Mouse (Mus musculus) CH12.LX (cell line): Measurements from ENCODE around the gene Il15. TPM values are rescaled to one million over a fixed set of nuclear protein-coding genes. Genes with fewer than 3 reads are reported as not detected.

Experiments used
- DNase-seq: peaks from one replicate; pipeline ENCODE4 v3.0.0-alpha.2; 2013; ENCODE audit errors: extremely low read depth
- H3K27ac ChIP-seq: 2 replicates; pipeline ENCODE4 v1.5.1; 2012; ENCODE audit warnings: low read depth, mild to moderate bottlenecking, control low read depth, moderate library complexity; ENCODE audit not compliant: insufficient read depth
- H3K27me3 ChIP-seq: replicated peaks from 2 replicates; pipeline ENCODE3; 2012; ENCODE audit warnings: inconsistent platforms
- H3K36me3 ChIP-seq, 2 experiments: replicated peaks in 1 of 2; 2 replicates each; pipeline versions ENCODE3 to v1.6.1; 2012; ENCODE audit warnings: inconsistent platforms in 1 of 2, low read length in 1 of 2, mild to moderate bottlenecking in 1 of 2, mixed read lengths in 1 of 2, moderate library complexity in 1 of 2; ENCODE audit not compliant: control insufficient read depth in 1 of 2, insufficient read depth in 1 of 2
- H3K4me1 ChIP-seq, 2 experiments: 2 replicates each; pipeline ENCODE4 v1.6.1; 2012; ENCODE audit warnings: inconsistent platforms in 1 of 2, moderate library complexity in 1 of 2; ENCODE audit not compliant: insufficient read depth in 2 of 2, control insufficient read depth in 1 of 2
- H3K4me2 ChIP-seq: 2 replicates; pipeline ENCODE4 v1.6.1; 2012; ENCODE audit warnings: low read depth, mild to moderate bottlenecking, control low read depth; ENCODE audit not compliant: poor library complexity, insufficient read depth, severe bottlenecking
- H3K4me3 ChIP-seq, 3 experiments: fragments of 150-350 bp in 1 of 3; sonication (generic) in 1 of 3; replicated peaks in 1 of 3; 2 replicates each; pipeline versions ENCODE3 to v1.5.1; 2011 to 2012; ENCODE audit warnings: low read depth in 2 of 3, low read length in 2 of 3, mild to moderate bottlenecking in 2 of 3, moderate library complexity in 2 of 3, control low read depth in 1 of 3, improper control_type of control experiment in 1 of 3, inconsistent platforms in 1 of 3, mixed read lengths in 1 of 3; ENCODE audit not compliant: poor library complexity in 1 of 3
- H3K79me2 ChIP-seq: replicated peaks from 2 replicates; pipeline ENCODE4 v1.6.1; 2012; ENCODE audit warnings: mild to moderate bottlenecking, moderate library complexity; ENCODE audit not compliant: control insufficient read depth, poor library complexity, insufficient read depth, severe bottlenecking; ENCODE audit errors: extremely low read depth
- H3K9ac ChIP-seq: 2 replicates; pipeline ENCODE4 v1.6.1; 2012; ENCODE audit warnings: low read depth, mild to moderate bottlenecking, control low read depth, moderate library complexity; ENCODE audit not compliant: insufficient read depth
- H3K9me3 ChIP-seq: replicated peaks from 2 replicates; pipeline ENCODE3; 2012; ENCODE audit warnings: low read length, inconsistent platforms, mixed read lengths
- BHLHE40 ChIP-seq: IDR thresholded peaks from 2 replicates; pipeline ENCODE4 v1.6.1; 2011; ENCODE audit warnings: mild to moderate bottlenecking, low read depth, low read length, improper control_type of control experiment
- CHD1 ChIP-seq: IDR thresholded peaks from 2 replicates; pipeline ENCODE4 v1.6.1; 2012; ENCODE audit warnings: low read depth, low read length, improper control_type of control experiment, inconsistent platforms
- CHD2 ChIP-seq: IDR thresholded peaks from 2 replicates; pipeline ENCODE4 v1.6.1; 2011; ENCODE audit warnings: low read length, improper control_type of control experiment
- E2F4 ChIP-seq: IDR thresholded peaks from 2 replicates; pipeline ENCODE4 v1.6.1; 2011; ENCODE audit warnings: low read depth, low read length, improper control_type of control experiment; ENCODE audit not compliant: insufficient replicate concordance
- ELF1 ChIP-seq: IDR thresholded peaks from 2 replicates; pipeline ENCODE4 v1.6.1; 2014; ENCODE audit warnings: low read depth, mild to moderate bottlenecking, inconsistent platforms, low read length, improper control_type of control experiment
- ETS1 ChIP-seq: conservative IDR thresholded peaks from 2 replicates; pipeline ENCODE4 v1.6.1; 2012; ENCODE audit warnings: low read depth, mild to moderate bottlenecking, inconsistent platforms, low read length, improper control_type of control experiment, moderate library complexity
- GABPA ChIP-seq: IDR thresholded peaks from 2 replicates; pipeline ENCODE4 v1.6.1; 2012; ENCODE audit warnings: low read depth, low read length, improper control_type of control experiment, inconsistent platforms; ENCODE audit not compliant: insufficient replicate concordance
- HCFC1 ChIP-seq: IDR thresholded peaks from 2 replicates; pipeline ENCODE4 v1.6.1; 2012; ENCODE audit warnings: low read depth, mild to moderate bottlenecking, inconsistent platforms, low read length, improper control_type of control experiment
- IRF4 ChIP-seq: IDR thresholded peaks from 2 replicates; pipeline ENCODE4 v1.6.1; 2014; ENCODE audit warnings: low read depth, mild to moderate bottlenecking, inconsistent platforms, low read length, improper control_type of control experiment
- JUND ChIP-seq: conservative IDR thresholded peaks from 2 replicates; pipeline ENCODE4 v1.6.1; 2011; ENCODE audit warnings: low read depth, low read length, improper control_type of control experiment
- KAT2A ChIP-seq: IDR thresholded peaks from 2 replicates; pipeline ENCODE4 v1.6.1; 2012; ENCODE audit warnings: low read length, improper control_type of control experiment, inconsistent platforms; ENCODE audit not compliant: insufficient replicate concordance
- MAFK ChIP-seq: IDR thresholded peaks from 2 replicates; pipeline ENCODE4 v1.6.1; 2011; ENCODE audit warnings: low read length, improper control_type of control experiment; ENCODE audit not compliant: insufficient replicate concordance
- MAX ChIP-seq: IDR thresholded peaks from 2 replicates; pipeline ENCODE4 v1.6.1; 2011; ENCODE audit warnings: low read length, improper control_type of control experiment
- MAZ ChIP-seq: IDR thresholded peaks from 2 replicates; pipeline ENCODE4 v1.6.1; 2012; ENCODE audit warnings: low read depth, mild to moderate bottlenecking, inconsistent platforms, low read length, improper control_type of control experiment, moderate library complexity
- MXI1 ChIP-seq: IDR thresholded peaks from 2 replicates; pipeline ENCODE4 v1.6.1; 2011; ENCODE audit warnings: mild to moderate bottlenecking, low read depth, low read length, improper control_type of control experiment
- MYC ChIP-seq: IDR thresholded peaks from 2 replicates; pipeline ENCODE4 v1.6.1; 2011; ENCODE audit warnings: low read depth, mild to moderate bottlenecking, improper control_type of control experiment, low read length
- NRF1 ChIP-seq: IDR thresholded peaks from 2 replicates; pipeline ENCODE4 v1.6.1; 2014; ENCODE audit warnings: low read depth, mild to moderate bottlenecking, inconsistent platforms, low read length, improper control_type of control experiment, moderate library complexity
- PAX5 ChIP-seq: IDR thresholded peaks from 2 replicates; pipeline ENCODE4 v1.6.1; 2012; ENCODE audit warnings: low read length, inconsistent platforms, mixed read lengths
- POLR2A ChIP-seq: IDR thresholded peaks from 2 replicates; pipeline ENCODE4 v1.6.1; 2011; ENCODE audit warnings: low read depth, mild to moderate bottlenecking, improper control_type of control experiment, low read length
- RAD21 ChIP-seq: IDR thresholded peaks from 2 replicates; pipeline ENCODE4 v1.6.1; 2011; ENCODE audit warnings: low read depth, mild to moderate bottlenecking, low read length, improper control_type of control experiment, moderate library complexity
- SMC3 ChIP-seq: IDR thresholded peaks from 2 replicates; pipeline ENCODE4 v1.6.1; 2011; ENCODE audit warnings: low read depth, low read length, improper control_type of control experiment
- TBP ChIP-seq: conservative IDR thresholded peaks from 2 replicates; pipeline ENCODE4 v1.6.1; 2011; ENCODE audit warnings: low read depth, low read length, improper control_type of control experiment
- UBTF ChIP-seq: IDR thresholded peaks from 2 replicates; pipeline ENCODE4 v1.6.1; 2012; ENCODE audit warnings: low read depth, mild to moderate bottlenecking, inconsistent platforms, low read length, improper control_type of control experiment, moderate library complexity
- USF1 ChIP-seq: IDR thresholded peaks from 2 replicates; pipeline ENCODE4 v1.6.1; 2014; ENCODE audit warnings: low read depth, mild to moderate bottlenecking, inconsistent platforms, low read length, improper control_type of control experiment
- USF2 ChIP-seq: conservative IDR thresholded peaks from 2 replicates; pipeline ENCODE4 v1.6.1; 2011; ENCODE audit warnings: low read depth, low read length, improper control_type of control experiment
- ZKSCAN1 ChIP-seq: IDR thresholded peaks from 2 replicates; pipeline ENCODE4 v1.6.1; 2012; ENCODE audit warnings: low read depth, inconsistent platforms, low read length, improper control_type of control experiment, borderline replicate concordance
- ZNF384 ChIP-seq: IDR thresholded peaks from 2 replicates; pipeline ENCODE4 v1.6.1; 2012; ENCODE audit warnings: low read depth, low read length, improper control_type of control experiment, inconsistent platforms
- dilution Hi-C: fragments of 300-500 bp; cut with MboI; formaldehyde crosslinking; loops from 2 replicates; pipeline ENCODE4 v1.14.3; 2020; ENCODE audit warnings: low sequenced_read_pairs; ENCODE audit not compliant: extremely low pct_unique_long_range_greater_than_20kb, extremely low pct_ligation_motif_present
- in situ Hi-C: fragments of 300-500 bp; cut with MboI; formaldehyde crosslinking; loops from 3 replicates; pipeline ENCODE4 v1.14.3; 2019; ENCODE audit warnings: low sequenced_read_pairs, low pct_ligation_motif_present, low pct_unique_long_range_greater_than_20kb, mixed read lengths
- polyA plus RNA-seq: library from polyadenylated mRNA; unstranded; fragments of >175 nt; gene quantifications from 2 replicates; pipeline ENCODE4 v1.2.1, GENCODE M21; 2012; ENCODE audit warnings: low read depth; ENCODE audit not compliant: insufficient read length
- total RNA-seq, 2 experiments: library from RNA; depleted of rRNA; stranded (reverse); fragments of 300-350 nt in 1 of 2; fragments of >200 nt in 1 of 2; gene quantifications; 2 replicates each; pipeline ENCODE4 v1.2.3; 2012 to 2014

Gene Il15
- total and polyA plus RNA-seq, 3 experiments = 2.2 to 8.9 (median 4.0) TPM

- TF ChIP-seq BHLHE40 (peak; percentile 64), CHD1 (no peak), PAX5 (no peak), MAZ (no peak), RAD21 (no peak), IRF4 (peak; percentile 100), MYC (peak; percentile 72; the same call in 1 of the 2 replicates), ZNF384 (no peak), GABPA (no peak)
Measured at GRCm38 (mm10) chr8:82416587-82417340, 13.7 kb upstream of the Il15 start (continued).

- no peak overlapping the region for H3K9ac ChIP-seq
- TF ChIP-seq MXI1 (no peak), POLR2A (no peak), RAD21 (no peak), JUND (no peak), CHD1 (no peak), ZNF384 (no peak), MAX (no peak), ZKSCAN1 (no peak), NRF1 (no peak), CHD2 (no peak), E2F4 (no peak), HCFC1 (no peak)
- no peaks in the 10 kb centered on the region for H3K79me2 ChIP-seq
- H3K4me3 ChIP-seq = no peak overlapping the region
- no peaks in the 10 kb centered on the region for H3K9me3 ChIP-seq
- dilution Hi-C loops (no loop called here), in situ Hi-C loops (no loop called here)
- no peaks in the 10 kb centered on the region for H3K27me3 ChIP-seq
- DNase-seq = no peak
- no peak overlapping the region for H3K4me2 ChIP-seq
- H3K4me1 ChIP-seq = peaks cover 7 to 14% of the 10 kb centered on the region in 2 experiments
- H3K36me3 ChIP-seq = no peaks in the 10 kb centered on the region
- H3K27ac ChIP-seq = no peak overlapping the region
Measured at GRCm38 (mm10) chr8:82415485-82415884, 12.5 kb upstream of the Il15 start.

DNA sequence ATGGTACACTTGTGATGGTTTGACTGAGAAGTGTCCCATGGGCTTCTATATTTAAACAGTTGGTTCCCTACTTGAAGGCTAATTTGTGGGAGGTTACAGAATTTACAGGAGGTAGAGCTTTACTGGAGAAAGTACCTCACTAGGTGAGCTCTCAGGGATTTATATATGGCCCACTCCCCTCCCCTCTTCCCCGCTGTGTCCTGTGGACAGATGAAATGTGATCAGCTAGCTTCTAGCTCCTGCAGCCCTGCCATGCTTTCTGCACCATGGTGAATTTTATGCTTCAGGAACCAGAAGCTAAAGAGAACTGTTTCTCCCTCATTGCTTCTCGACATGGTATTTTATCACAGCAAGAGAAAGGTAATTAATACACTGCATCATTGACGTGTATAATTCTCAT is 7.1 kb upstream of the Il15 start:
- Histone ChIP-seq H3K9me3 (no peaks in the 10 kb centered on the region), H3K27ac (no peak overlapping the region), H3K4me3 (no peak overlapping the region), H3K36me3 (no peaks in the 10 kb centered on the region), H3K4me2 (no peak overlapping the region), H3K27me3 (no peaks in the 10 kb centered on the region), H3K79me2 (no peaks in the 10 kb centered on the region), H3K4me1 (peaks cover 6 to 22% of the 10 kb centered on the region in 2 experiments), H3K9ac (no peak overlapping the region)
- in situ Hi-C loops = no loop called here
- no peak for TF ChIP-seq ETS1
- TF ChIP-seq UBTF = no peak
- TF ChIP-seq MAFK = no peak
- TF ChIP-seq ELF1 = no peak
- TF ChIP-seq RAD21 = no peak
- no peak for TF ChIP-seq PAX5
- TF ChIP-seq MAZ = no peak
- TF ChIP-seq USF1 = no peak
- no peak for TF ChIP-seq USF2
- TF ChIP-seq KAT2A = no peak
- TF ChIP-seq SMC3 = no peak
- no peak for TF ChIP-seq TBP
- TF ChIP-seq MAX = no peak
- TF ChIP-seq GABPA = no peak
- TF ChIP-seq CHD2 = no peak
- no peak for DNase-seq
- dilution Hi-C loops = no loop called here
